Mouse (Mus musculus) lung, postnatal 14 days (tissue): ENCODE measurements around the gene Alk.

Experiments
- DNase-seq: peaks from one replicate; pipeline ENCODE4 v3.0.0; 2021

The Alk gene

GRCm38 (mm10) chr17:72118376-72118775 is 486.1 kb downstream of the Alk start:
- no peak for DNase-seq

- DNase-seq, result no peak
Observed at GRCm38 (mm10) chr17:72115271-72115944, 489.0 kb downstream of the Alk start.

- DNase-seq, result no peak
Observed at GRCm38 (mm10) chr17:72112004-72112403, 492.4 kb downstream of the Alk start.

- no peak for DNase-seq
Observed at GRCm38 (mm10) chr17:72111528-72111927, 492.9 kb downstream of the Alk start.

GRCm38 (mm10) chr17:72087261-72087703 is 517.1 kb downstream of the Alk start:
- no peak for DNase-seq

DNA sequence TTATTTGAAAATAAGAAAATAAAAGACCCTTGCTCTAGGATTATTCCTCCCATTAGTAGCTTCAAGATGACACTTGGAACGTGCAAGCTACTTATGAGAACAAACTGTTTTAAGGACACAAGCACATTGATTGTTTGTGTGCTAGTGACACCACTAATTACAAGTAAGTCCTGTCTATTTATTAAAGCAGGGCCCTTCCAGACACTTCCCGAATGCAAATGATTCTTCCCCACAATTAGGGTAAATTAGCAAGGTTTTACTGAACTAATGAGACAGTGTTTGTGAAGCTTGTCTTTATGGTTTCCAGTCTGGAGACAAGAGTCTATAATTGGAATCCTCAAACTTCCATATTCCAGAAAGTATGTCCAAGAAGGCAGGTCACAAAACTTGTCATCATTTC is 523.0 kb downstream of the Alk start:
- DNase-seq, result no peak

DNA sequence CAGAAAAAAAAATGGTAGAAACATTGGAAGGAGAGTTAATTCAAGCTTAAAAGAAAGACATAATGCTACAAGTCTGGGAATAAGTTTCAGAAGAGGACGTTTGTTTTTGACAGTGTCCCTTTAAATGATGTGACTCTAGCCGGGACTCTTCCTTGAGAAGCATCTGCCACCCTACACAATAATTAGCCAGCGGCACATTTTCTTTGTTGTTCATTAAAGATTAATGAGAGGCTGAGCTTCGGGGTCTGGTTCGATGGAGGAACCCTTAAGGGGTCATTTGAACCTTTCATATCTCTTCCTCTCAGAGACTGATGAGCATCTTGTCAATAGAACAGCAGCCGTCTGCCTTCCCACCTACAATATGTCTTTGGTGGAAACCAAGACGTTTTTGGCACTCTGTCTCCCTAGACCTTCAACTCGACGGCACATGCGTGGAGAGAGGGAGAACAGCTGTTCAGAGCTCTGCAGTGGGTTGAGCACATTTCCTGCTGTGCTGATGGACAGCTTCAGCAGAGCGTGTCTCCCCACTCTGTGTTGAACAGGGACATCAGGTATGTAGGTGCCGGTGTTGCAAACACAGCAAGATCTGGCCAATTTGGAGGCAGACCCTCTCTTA is 528.0 kb downstream of the Alk start:
- DNase-seq, result no peak

DNA sequence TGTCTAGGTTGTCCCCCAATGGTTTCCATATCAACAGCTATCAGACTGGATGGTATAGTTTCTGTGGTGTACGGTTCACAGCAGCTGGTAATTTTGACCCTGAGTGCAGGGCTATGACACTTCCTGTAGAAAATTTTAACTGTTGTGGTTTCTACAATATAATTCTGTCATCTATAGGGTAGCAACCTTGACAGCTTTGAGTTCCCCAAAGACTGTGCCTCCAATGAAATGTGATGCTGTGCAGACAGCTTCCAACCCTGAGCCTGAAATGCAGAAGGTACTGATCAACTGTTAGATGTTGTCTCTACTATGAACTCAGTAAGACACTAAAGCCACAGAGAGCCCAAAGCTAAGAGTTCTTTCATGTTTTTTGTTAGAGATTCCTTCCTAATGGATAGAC is 532.6 kb downstream of the Alk start:
- DNase-seq, result no peak

DNA sequence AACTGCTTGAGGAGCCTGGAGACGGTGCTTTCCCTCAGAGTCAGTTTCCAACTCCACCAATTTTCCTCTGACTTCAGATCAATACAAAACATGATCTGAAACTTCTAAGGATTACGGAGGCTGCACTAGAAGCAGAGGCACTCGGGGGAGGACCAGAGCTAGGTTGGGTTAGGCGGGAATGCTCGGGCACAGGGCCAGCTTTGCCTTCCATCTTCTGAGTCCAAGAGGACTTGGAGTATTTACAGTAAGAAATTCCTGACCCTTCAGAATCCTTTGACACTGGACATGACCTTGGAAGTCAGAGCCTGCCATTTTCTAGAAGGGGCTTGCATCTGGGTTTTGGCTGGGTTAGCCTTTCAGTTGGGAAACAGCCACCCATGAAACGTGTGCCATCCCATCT is 536.3 kb downstream of the Alk start:
- peak; percentile 19 for DNase-seq

DNA sequence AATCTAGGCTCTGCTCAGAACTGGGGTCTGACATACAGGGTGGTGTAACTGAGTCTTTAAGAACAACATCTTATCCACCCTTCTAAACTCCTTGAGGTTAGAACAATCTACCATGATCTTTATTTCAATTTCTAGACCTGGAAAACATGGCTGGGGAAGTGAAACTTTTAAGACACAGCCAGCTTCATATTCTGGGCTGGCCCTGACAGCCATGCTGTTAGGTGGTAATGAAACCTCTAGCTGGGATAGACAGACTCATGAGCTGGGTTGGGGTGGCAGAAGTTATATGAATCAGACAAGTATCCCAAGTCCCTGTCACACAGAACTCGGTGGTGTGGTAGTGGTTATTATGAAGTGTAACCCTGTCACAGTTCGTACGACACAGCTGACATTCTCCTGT is 541.4 kb downstream of the Alk start:
- no peak for DNase-seq

DNA sequence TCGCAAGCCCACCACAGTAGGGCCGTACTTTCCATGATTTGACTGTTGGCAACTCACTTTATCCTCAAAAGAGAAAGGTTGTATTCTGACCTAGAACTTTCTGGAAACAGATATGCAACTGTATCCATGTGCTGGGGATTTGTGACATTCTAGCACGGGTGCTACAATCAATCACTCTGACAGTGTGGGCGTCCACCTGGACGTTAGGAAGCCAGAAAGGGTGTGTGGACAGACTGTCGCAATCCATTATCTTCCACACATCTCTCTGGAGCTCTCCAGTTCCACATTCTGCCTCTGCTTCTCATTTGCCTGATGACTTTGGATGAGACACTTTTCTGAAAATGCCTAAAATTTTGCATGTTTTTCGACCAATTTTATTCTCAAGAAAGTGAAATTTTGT is 545.1 kb downstream of the Alk start:
- DNase-seq, result no peak

- DNase-seq, result no peak
Observed at GRCm38 (mm10) chr17:72045671-72046070, 558.8 kb downstream of the Alk start.

- no peak for DNase-seq
Observed at GRCm38 (mm10) chr17:72043667-72044390, 560.6 kb downstream of the Alk start.

GRCm38 (mm10) chr17:72043001-72043666 is 561.3 kb downstream of the Alk start:
- DNase-seq, result peak; percentile 31

DNA sequence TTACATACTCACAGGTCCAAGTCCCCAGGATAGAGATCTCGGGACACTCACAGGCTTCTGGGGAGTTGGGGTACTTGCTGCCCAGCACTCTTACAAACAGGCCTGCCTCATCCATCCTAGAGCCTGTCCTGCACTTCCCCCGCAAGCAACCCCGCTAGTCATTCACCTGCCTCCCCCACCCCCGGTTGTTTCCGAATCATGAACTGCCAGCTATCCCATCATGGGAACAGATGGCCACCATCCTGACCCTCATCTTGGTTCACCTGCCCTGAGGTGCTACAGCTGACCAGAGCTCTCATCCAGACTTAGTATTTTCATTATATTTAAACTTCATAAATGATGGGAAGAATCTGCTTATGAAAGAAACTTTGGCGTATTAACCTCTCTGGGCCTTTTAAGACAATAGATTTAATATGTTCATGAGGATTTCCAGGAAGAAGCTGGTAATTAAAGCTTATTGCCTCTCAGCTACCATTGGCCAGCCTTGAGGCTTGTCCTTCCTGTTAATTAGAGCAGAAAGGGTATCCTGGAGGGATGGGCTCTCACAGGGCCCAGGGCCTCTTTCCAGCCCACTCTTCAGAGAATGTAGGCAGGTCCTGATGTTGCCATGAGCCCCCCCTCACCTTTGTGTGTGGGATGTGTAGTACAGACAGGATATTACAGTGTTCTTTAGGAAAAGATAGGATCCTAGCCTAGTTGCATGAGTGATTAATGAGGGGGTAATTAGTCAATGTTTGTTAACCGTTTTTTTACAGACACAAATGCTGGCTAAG is 565.1 kb downstream of the Alk start:
- no peak for DNase-seq

- no peak for DNase-seq
Observed at GRCm38 (mm10) chr17:72038371-72038770, 566.1 kb downstream of the Alk start.

- DNase-seq, result no peak
Observed at GRCm38 (mm10) chr17:72030672-72031071, 573.8 kb downstream of the Alk start.

- peak; percentile 7 for DNase-seq
Observed at GRCm38 (mm10) chr17:72023323-72023722, 581.1 kb downstream of the Alk start.

- DNase-seq, result peak; percentile 5
Observed at GRCm38 (mm10) chr17:72021733-72022669, 582.4 kb downstream of the Alk start.

DNA sequence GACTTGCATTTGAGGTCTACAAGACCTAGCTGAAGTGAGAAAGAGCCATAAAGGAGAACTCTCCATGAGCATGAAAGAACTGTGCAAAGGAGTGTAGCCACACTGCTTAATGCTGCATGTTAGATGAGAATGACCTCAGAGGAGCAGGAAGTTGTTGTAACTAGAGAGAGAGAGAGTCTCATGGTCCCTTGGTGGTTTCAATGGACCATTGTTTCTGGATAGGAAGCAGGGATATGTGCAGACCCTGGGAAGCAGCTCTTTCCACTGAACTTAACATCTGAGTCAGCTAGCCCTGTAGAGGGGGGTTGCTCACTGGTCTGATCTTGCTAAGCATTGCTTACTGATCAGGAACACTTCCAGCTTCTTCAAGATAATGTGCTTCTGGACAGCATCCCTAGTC is 587.1 kb downstream of the Alk start:
- DNase-seq, result no peak

- DNase-seq, result no peak
Observed at GRCm38 (mm10) chr17:72015253-72015652, 589.2 kb downstream of the Alk start.

DNA sequence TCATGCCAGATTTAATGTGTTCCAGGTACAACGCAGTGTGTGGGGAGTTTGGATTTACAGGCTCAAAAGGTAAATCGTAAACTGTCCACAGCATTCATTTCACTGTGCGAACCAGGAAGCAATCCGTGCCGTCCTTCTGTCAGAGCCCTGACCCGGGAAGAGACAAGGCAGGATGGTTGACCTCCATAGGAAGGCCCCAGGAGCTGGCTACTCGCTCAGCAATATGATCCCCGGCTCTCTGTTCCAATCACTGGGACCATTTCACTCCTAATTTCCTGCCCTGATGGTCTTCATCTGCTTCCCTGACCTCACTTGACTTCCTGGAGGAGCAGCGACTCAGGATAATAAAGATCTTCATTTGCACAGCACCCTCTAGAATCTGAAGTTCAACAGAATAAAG is 591.7 kb downstream of the Alk start:
- no peak for DNase-seq
